Mouse (Mus musculus): Measurements from ENCODE around the gene Ssbp1. TPM values are rescaled to one million over a fixed set of nuclear protein-coding genes. Genes with fewer than 3 reads are reported as not detected.

Gene Ssbp1
- total and polyA plus RNA-seq, 2 experiments from 2014 or later: 14.9 to 73.7 TPM

DNA sequence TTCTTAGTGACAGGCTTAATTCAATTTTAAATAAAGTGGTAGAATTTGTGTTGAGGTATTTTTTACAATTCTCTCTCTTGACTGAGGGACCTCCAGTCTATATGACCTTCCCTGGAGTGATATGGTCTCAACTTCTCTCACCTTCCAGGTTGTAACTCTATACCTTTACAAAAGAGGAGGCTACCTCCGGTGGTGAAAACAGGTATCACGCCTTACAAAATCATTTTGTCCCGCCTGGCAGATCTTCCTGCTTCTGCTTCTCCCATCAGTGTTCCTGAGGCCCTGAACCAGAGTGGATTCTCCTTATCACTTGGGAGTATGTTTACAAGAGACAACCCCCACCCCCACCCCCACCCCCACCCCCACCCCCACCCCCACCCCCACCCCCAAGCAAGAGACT is 29.4 kb upstream of the Ssbp1 start:
- Histone ChIP-seq H3K27me3 (ENCODE audit: insufficient read depth, low read length) (peaks cover 4% of the 10 kb centered on the region; the same call in 1 of the 2 replicates), H3K4me1 (ENCODE audit: insufficient read depth, low read length) (no peaks in the 10 kb centered on the region), H3K9me3 (ENCODE audit: low read length) (no peaks in the 10 kb centered on the region), H3K9ac (replicated peaks; ENCODE audit: low read length, poor library complexity, severe bottlenecking) (no peak overlapping the region), H3K27ac (ENCODE audit: low read depth, low read length) (no peak overlapping the region), H3K4me2 (ENCODE audit: low read depth, low read length, poor library complexity, severe bottlenecking) (no peak overlapping the region), H3K4me3 (ENCODE audit: low read depth, low read length) (no peak overlapping the region), H3K36me3 (ENCODE audit: insufficient read depth, low read length) (no peaks in the 10 kb centered on the region)
- 49% methylated on average over 3 of the region's 3 CpGs for WGBS
- peak; percentile 42 for TF ChIP-seq CTCF (IDR thresholded peaks at IDR 0.05)
- DNase-seq (ENCODE audit: low spot score) (no peak), ATAC-seq (ENCODE audit: low FRiP score) (no peak)

DNA sequence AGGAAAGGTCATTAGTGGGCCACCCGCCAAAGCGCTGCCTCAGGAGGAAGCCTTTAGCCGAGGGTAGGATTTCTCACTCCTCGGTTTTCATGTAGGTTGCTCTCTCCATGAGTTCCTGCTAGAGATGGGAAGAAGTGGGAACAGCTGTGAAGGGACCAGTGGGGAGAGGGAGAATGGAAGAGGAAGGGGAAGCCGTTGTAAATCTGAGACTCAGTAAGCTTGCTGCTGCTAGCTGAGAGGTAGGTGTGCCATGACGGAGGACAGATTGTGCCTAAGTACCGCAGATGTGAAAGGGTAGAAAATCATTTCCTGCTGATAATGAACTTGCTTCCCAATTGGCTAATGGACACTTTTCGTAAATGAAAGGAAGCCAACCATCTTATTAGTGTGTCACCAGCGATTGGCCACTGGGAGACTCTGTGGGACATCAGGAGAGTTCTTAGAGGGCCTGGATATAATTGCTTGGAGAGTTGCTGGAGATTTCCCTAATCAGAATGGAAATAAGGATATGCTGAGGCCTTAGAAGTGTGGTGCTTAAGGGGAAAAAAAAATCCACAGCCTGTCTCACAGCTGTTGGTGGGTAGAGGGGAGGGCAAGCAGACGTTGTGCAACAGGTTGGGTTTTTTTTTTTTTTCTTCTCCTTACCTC is 27.7 kb upstream of the Ssbp1 start:
- H3K4me3 ChIP-seq (ENCODE audit: low read depth, low read length): no peak overlapping the region
- H3K27ac ChIP-seq (ENCODE audit: low read depth, low read length): no peak overlapping the region
- no peak overlapping the region for H3K4me2 ChIP-seq (ENCODE audit: low read depth, low read length, poor library complexity, severe bottlenecking)
- ATAC-seq (ENCODE audit: low FRiP score) (no peak), DNase-seq (ENCODE audit: low spot score) (no peak)
- no peak overlapping the region for H3K9ac ChIP-seq (replicated peaks; ENCODE audit: low read length, poor library complexity, severe bottlenecking)
- H3K36me3 ChIP-seq (ENCODE audit: insufficient read depth, low read length): no peaks in the 10 kb centered on the region
- no peaks in the 10 kb centered on the region for H3K4me1 ChIP-seq (ENCODE audit: insufficient read depth, low read length)
- 47% methylated on average over 10 of the region's 10 CpGs for WGBS
- H3K27me3 ChIP-seq (ENCODE audit: insufficient read depth, low read length): peaks cover 4% of the 10 kb centered on the region; the same call in 1 of the 2 replicates
- TF ChIP-seq CTCF (IDR thresholded peaks at IDR 0.05): no peak
- no peaks in the 10 kb centered on the region for H3K9me3 ChIP-seq (ENCODE audit: low read length)

DNA sequence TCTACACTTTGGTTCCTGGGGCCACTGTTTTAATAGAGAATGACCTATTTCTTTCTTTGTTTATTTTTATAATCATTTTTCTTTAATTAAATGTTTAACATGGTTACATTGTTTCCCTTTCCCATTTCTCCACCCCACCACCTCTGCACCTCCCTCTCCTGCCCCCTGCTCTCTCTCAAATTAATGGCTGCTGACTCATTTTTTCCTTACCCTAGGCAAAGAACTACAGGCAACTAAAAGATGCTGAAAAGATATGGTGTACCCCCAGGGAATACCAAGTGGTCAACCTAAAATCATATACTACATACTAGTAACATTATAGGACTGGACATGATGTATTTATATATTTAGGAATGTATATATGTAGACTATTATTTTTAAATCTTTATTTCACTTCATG is 22.5 kb upstream of the Ssbp1 start:
- Histone ChIP-seq H3K4me3 (ENCODE audit: low read depth, low read length) (no peak overlapping the region), H3K9me3 (ENCODE audit: low read length) (no peaks in the 10 kb centered on the region), H3K9ac (replicated peaks; ENCODE audit: low read length, poor library complexity, severe bottlenecking) (no peak overlapping the region), H3K27me3 (ENCODE audit: insufficient read depth, low read length) (no peaks in the 10 kb centered on the region), H3K36me3 (ENCODE audit: insufficient read depth, low read length) (no peaks in the 10 kb centered on the region), H3K4me2 (ENCODE audit: low read depth, low read length, poor library complexity, severe bottlenecking) (no peak overlapping the region), H3K4me1 (ENCODE audit: insufficient read depth, low read length) (no peaks in the 10 kb centered on the region), H3K27ac (ENCODE audit: low read depth, low read length) (no peak overlapping the region)
- no peak for TF ChIP-seq CTCF (IDR thresholded peaks at IDR 0.05)
- no peak for ATAC-seq (ENCODE audit: low FRiP score)
- no peak for DNase-seq (ENCODE audit: low spot score)

DNA sequence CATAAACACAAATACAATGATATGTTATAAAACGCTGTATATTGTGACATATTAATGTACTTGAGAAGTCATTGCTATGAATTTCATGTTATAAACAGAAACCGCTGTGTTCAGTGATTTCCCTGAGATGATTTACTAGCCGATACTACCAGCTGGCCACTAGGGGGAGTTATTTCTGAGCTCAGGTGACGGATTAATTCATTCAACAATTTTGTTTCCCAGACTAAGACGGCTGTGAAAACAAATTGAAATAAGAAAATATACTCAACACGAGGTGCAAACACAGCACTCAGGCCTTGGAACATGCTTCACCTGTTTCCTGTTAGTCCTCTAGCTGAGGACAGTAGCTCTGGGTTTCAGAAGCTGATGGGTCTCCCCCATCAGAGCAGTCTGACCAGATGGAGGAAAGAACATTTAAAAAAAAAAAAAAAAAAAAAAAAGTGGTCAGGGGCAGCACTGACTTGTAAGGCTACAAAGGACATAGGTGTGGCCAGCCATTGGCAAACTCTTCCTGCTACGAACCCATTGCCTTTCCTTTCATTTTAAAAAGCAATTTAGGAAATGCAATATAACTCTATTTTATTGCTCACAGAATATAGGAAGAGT is 16.6 kb upstream of the Ssbp1 start:
- Histone ChIP-seq H3K9ac (replicated peaks; ENCODE audit: low read length, poor library complexity, severe bottlenecking) (no peak overlapping the region), H3K4me3 (ENCODE audit: low read depth, low read length) (no peak overlapping the region), H3K4me2 (ENCODE audit: low read depth, low read length, poor library complexity, severe bottlenecking) (no peak overlapping the region), H3K4me1 (ENCODE audit: insufficient read depth, low read length) (no peaks in the 10 kb centered on the region), H3K27ac (ENCODE audit: low read depth, low read length) (no peak overlapping the region), H3K27me3 (ENCODE audit: insufficient read depth, low read length) (no peaks in the 10 kb centered on the region), H3K9me3 (ENCODE audit: low read length) (no peaks in the 10 kb centered on the region), H3K36me3 (ENCODE audit: insufficient read depth, low read length) (no peaks in the 10 kb centered on the region)
- ATAC-seq (ENCODE audit: low FRiP score): no peak
- TF ChIP-seq CTCF (IDR thresholded peaks at IDR 0.05): peak; percentile 74
- WGBS: 21% methylated on average over 7 of the region's 7 CpGs
- DNase-seq (ENCODE audit: low spot score): peak; percentile 58

DNA sequence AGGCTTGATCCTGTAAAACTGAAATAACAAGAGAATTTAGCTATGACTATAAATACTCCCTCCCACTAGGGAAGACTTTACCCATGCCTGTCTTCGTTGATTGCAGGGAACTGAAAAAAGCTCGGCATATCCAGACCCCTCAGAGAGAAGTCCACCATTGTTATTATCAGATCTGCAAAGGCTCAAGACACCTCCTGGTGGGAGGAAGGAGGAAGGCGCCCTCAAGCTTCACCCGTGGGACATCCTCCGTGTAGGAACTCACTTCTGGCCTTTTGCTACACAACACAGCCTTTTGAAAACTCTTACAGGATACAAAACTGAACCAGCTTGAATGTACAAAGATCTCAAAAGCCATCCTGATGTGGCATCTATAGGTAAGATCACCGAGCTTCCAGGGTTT is 5.4 kb upstream of the Ssbp1 start:
- no peak overlapping the region for H3K4me3 ChIP-seq (ENCODE audit: low read depth, low read length)
- DNase-seq (ENCODE audit: low spot score) (no peak), ATAC-seq (ENCODE audit: low FRiP score) (no peak)
- H3K9me3 ChIP-seq (ENCODE audit: low read length): no peaks in the 10 kb centered on the region
- no peak overlapping the region for H3K4me2 ChIP-seq (ENCODE audit: low read depth, low read length, poor library complexity, severe bottlenecking)
- H3K9ac ChIP-seq (replicated peaks; ENCODE audit: low read length, poor library complexity, severe bottlenecking): no peak overlapping the region
- H3K27me3 ChIP-seq (ENCODE audit: insufficient read depth, low read length): no peaks in the 10 kb centered on the region; the same call in 1 of the 2 replicates
- TF ChIP-seq CTCF (IDR thresholded peaks at IDR 0.05): peak; percentile 33
- H3K36me3 ChIP-seq (ENCODE audit: insufficient read depth, low read length): no peaks in the 10 kb centered on the region
- 50% methylated on average over 6 of the region's 6 CpGs for WGBS
- H3K4me1 ChIP-seq (ENCODE audit: insufficient read depth, low read length): no peaks in the 10 kb centered on the region
- H3K27ac ChIP-seq (ENCODE audit: low read depth, low read length): no peak overlapping the region

DNA sequence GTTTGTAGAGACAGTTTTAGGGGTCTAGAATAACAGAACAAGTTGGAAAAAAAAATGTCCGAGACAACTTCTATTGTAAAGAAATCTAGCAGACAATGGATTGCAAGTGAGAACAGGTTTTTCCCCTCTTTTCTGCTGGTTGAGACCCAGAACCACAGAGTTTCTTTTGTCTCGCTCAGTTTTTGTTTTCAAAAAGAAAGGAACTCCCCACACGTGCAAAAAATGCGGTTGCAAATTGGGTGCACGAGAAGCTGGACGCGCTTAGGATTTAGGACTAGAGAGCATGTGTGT is 513 bp downstream of the Ssbp1 start:
- Histone ChIP-seq H3K36me3 (ENCODE audit: insufficient read depth, low read length) (peaks cover 14% of the 10 kb centered on the region), H3K27me3 (ENCODE audit: insufficient read depth, low read length) (no peaks in the 10 kb centered on the region), H3K4me1 (ENCODE audit: insufficient read depth, low read length) (0 out of 2 replicates have a peak, but pooled peaks cover 4% of the 10 kb centered on the region), H3K9ac (replicated peaks; ENCODE audit: low read length, poor library complexity, severe bottlenecking) (peak overlapping the region; percentile 75), H3K4me3 (ENCODE audit: low read depth, low read length) (peak overlapping the region; percentile 89), H3K27ac (ENCODE audit: low read depth, low read length) (peak overlapping the region; percentile 87), H3K9me3 (ENCODE audit: low read length) (no peaks in the 10 kb centered on the region), H3K4me2 (ENCODE audit: low read depth, low read length, poor library complexity, severe bottlenecking) (peak overlapping the region; percentile 61)
- WGBS: 2% methylated on average over 7 of the region's 7 CpGs
- no peak for DNase-seq (ENCODE audit: low spot score)
- ATAC-seq (ENCODE audit: low FRiP score): no peak
- no peak for TF ChIP-seq CTCF (IDR thresholded peaks at IDR 0.05)
